Mouse (Mus musculus) thymus, postnatal 25 days (tissue): ENCODE results near the gene 6330403K07Rik.
A peak's percentile ranks its signal among the peaks of the same experiment; 100 is the strongest.

Experiments used
- DNase-seq: peaks from one replicate; pipeline ENCODE4 v3.0.0; 2022

Gene 6330403K07Rik

GRCm38 (mm10) chr11:71033163-71033761 lies at the start of gene 6330403K07Rik:
Gene 6330403K07Rik (minus strand): TSS chr11:71033513.
- DNase-seq = no peak

- DNase-seq = no peak
Measured at GRCm38 (mm10) chr11:71076342-71076741, 43.0 kb upstream of the 6330403K07Rik start.

- DNase-seq = no peak
Measured at GRCm38 (mm10) chr11:71052554-71052953, 19.2 kb upstream of the 6330403K07Rik start.

- DNase-seq = no peak
Measured at GRCm38 (mm10) chr11:71039526-71040298, 6.4 kb upstream of the 6330403K07Rik start.

GRCm38 (mm10) chr11:71032491-71033162 lies 686 bp downstream of the 6330403K07Rik start:
- no peak for DNase-seq

GRCm38 (mm10) chr11:71032070-71032469 lies 1.2 kb downstream of the 6330403K07Rik start:
- no peak for DNase-seq

- DNase-seq = no peak
Measured at GRCm38 (mm10) chr11:71029403-71030118, 3.8 kb downstream of the 6330403K07Rik start.

- DNase-seq = no peak
Measured at GRCm38 (mm10) chr11:71028280-71028679, 5.0 kb downstream of the 6330403K07Rik start.

- DNase-seq = peak; percentile 98
Measured at GRCm38 (mm10) chr11:71019201-71020068, 13.9 kb downstream of the 6330403K07Rik start, which contains the start of the genes Mis12 and Derl2. Gene Mis12 (plus strand): TSS chr11:71019611. Gene Derl2 (minus strand): TSS chr11:71019841.

GRCm38 (mm10) chr11:71018416-71019200 lies 14.7 kb downstream of the 6330403K07Rik start:
- no peak for DNase-seq

GRCm38 (mm10) chr11:71017051-71017450 lies 16.3 kb downstream of the 6330403K07Rik start:
- no peak for DNase-seq

- no peak for DNase-seq
Measured at GRCm38 (mm10) chr11:71012743-71013142, 20.6 kb downstream of the 6330403K07Rik start.

- no peak for DNase-seq
Measured at GRCm38 (mm10) chr11:71008321-71008720, 25.0 kb downstream of the 6330403K07Rik start.

GRCm38 (mm10) chr11:71007831-71008230 lies 25.5 kb downstream of the 6330403K07Rik start:
- no peak for DNase-seq

- no peak for DNase-seq
Measured at GRCm38 (mm10) chr11:71007026-71007425, 26.3 kb downstream of the 6330403K07Rik start.

GRCm38 (mm10) chr11:71005046-71005445 lies 28.3 kb downstream of the 6330403K07Rik start:
- peak; percentile 6 for DNase-seq

GRCm38 (mm10) chr11:71004316-71004773 lies 29.0 kb downstream of the 6330403K07Rik start, which contains the start of gene Dhx33:
Gene Dhx33 (minus strand): TSS chr11:71004437.
- peak; percentile 93 for DNase-seq

- no peak for DNase-seq
Measured at GRCm38 (mm10) chr11:71003611-71004315, 29.6 kb downstream of the 6330403K07Rik start.

GRCm38 (mm10) chr11:71001167-71001566 lies 32.1 kb downstream of the 6330403K07Rik start:
- DNase-seq = no peak
